20 mouse cellular contexts compared by ENCODE assay signal in genomic region chr11:55197740-55198510, GRCm38 (mm10). TPM values are rescaled to one million over a fixed set of nuclear protein-coding genes. Genes with fewer than 3 reads are reported as not detected.
DNase-seq lines count a peak whose midpoint lies in the region; ATAC-seq and TF ChIP-seq lines count a peak whose summit lies in the region.
"Had no signal": no experiment of that assay in that cellular context is flagged by ENCODE, and none has a peak within 500 bp of the region (broad histone marks: within the 10 kb centered on the region; RNA-seq: fewer than 3 reads in every experiment).

No protein-coding gene starts in this region.

- H3K27ac ChIP-seq in cerebellum, adult 2 months (ENCODE audit: insufficient read depth, low read length) = no peak overlapping the region
- H3K27ac ChIP-seq: embryonic facial prominence, embryonic 10.5 days; heart, embryonic 15.5 days; left cerebral cortex, adult 2 months; limb, embryonic 13.5 days; neural tube, embryonic 13.5 days had no signal

- TF ChIP-seq POLR2A in cerebellum, adult 2 months (IDR thresholded peaks at IDR 0.05; ENCODE audit: borderline replicate concordance, insufficient read depth, low read length) = no peak

- no peak overlapping the region for H3K4me3 ChIP-seq in cerebellum, adult 2 months (replicated peaks; ENCODE audit: insufficient read depth, low read depth, low read length)
- H3K4me3 ChIP-seq: embryonic facial prominence, embryonic 10.5 days; heart, embryonic 15.5 days; left cerebral cortex, adult 2 months; limb, embryonic 13.5 days; neural tube, embryonic 13.5 days had no signal

- H3K27me3 ChIP-seq in cerebellum, adult 2 months (ENCODE audit: control insufficient read depth, insufficient read depth, low read length) = no peaks in the 10 kb centered on the region
- H3K27me3 ChIP-seq: heart, embryonic 15.5 days; limb, embryonic 13.5 days; neural tube, embryonic 13.5 days had no signal

- no peaks in the 10 kb centered on the region for H3K4me1 ChIP-seq in cerebellum, adult 2 months (ENCODE audit: control insufficient read depth, insufficient read depth, low read length)
- H3K4me1 ChIP-seq: embryonic facial prominence, embryonic 10.5 days; limb, embryonic 13.5 days; neural tube, embryonic 13.5 days had no signal

- WGBS in cerebellum, adult 2 months = 79% methylated on average over 8 of the region's 8 CpGs

- ATAC-seq in common myeloid progenitor, adult 5-6 weeks (replicated peaks; ENCODE audit: low read depth, poor library complexity, severe bottlenecking) = peak; percentile 91
- peak; percentile 74 for ATAC-seq in megakaryocyte progenitor cell, adult 5-6 weeks (replicated peaks; ENCODE audit: poor library complexity)
- ATAC-seq: hindbrain, embryonic 16.5 days had no signal

- TF ChIP-seq CTCF in cerebellum, adult 2 months (IDR thresholded peaks at IDR 0.05; ENCODE audit: borderline replicate concordance, insufficient read depth, low read depth, low read length) = no peak

- DNase-seq in thymus, postnatal 0 days (ENCODE audit: low spot score) = peak; percentile 10
- DNase-seq in thymus, postnatal 10 days (ENCODE audit: low spot score in 2 of 2) = no peak
- no peak for DNase-seq in cerebellum, adult 2 months
- no peak for DNase-seq in ovary, adult 18-20 months (ENCODE audit: low spot score)
- DNase-seq in frontal cortex, postnatal 14 days (ENCODE audit: low spot score in 2 of 2) = no peak
- DNase-seq: adrenal gland, postnatal 10 days; cerebellum, postnatal 14 days; kidney, adult 9 months; midbrain, embryonic 14.5 days; retina, postnatal 1 day had no signal

RNA-seq across cellular contexts. Expression of gene Slc36a1, which starts 6.2 kb away (rescaled TPM):
- polyA plus RNA-seq in thymus, postnatal 0 days (2015; fragmentation: Nextera tagmentation; extraction: Ambion mirVana) = 4.2 TPM in 2 replicates
- total RNA-seq in common myeloid progenitor, adult 5-6 weeks (2017) = 5.6 and 6.1 TPM in 2 replicates
- total RNA-seq in megakaryocyte progenitor cell, adult 5-6 weeks (2015) = 24.6 and 25.4 TPM in 2 replicates
- 10.7 and 12.4 TPM in 2 replicates for total RNA-seq in megakaryocyte progenitor cell, adult 5-6 weeks (2017)
- polyA plus RNA-seq in cerebellum, adult 2 months (2012; rRNA removed) = 41.1 and 41.5 TPM in 2 replicates

RNA-seq across cellular contexts. Expression of gene Slc36a2, which starts 13.0 kb away (rescaled TPM):
- 0.24 and 0.53 TPM in 2 replicates for polyA plus RNA-seq in thymus, postnatal 0 days (2015; fragmentation: Nextera tagmentation; extraction: Ambion mirVana)
- 0.14 TPM in 1 of 2 replicates, not detected in the other for total RNA-seq in common myeloid progenitor, adult 5-6 weeks (2017)
- 3.1 and 4.7 TPM in 2 replicates for total RNA-seq in megakaryocyte progenitor cell, adult 5-6 weeks (2015)
- 1.7 and 2.6 TPM in 2 replicates for total RNA-seq in megakaryocyte progenitor cell, adult 5-6 weeks (2017)
- polyA plus RNA-seq in cerebellum, adult 2 months (2012; rRNA removed) = 0.71 and 0.82 TPM in 2 replicates

RNA-seq across cellular contexts. Expression of gene Slc36a3, which starts 46.4 kb away (rescaled TPM):
- polyA plus RNA-seq in thymus, postnatal 0 days (2015; fragmentation: Nextera tagmentation; extraction: Ambion mirVana) = 0.08 and 0.18 TPM in 2 replicates
- not detected in 2 replicates for total RNA-seq in common myeloid progenitor, adult 5-6 weeks (2017)
- total RNA-seq in megakaryocyte progenitor cell, adult 5-6 weeks (2015) = not detected in 2 replicates
- 0.14 TPM in 1 of 2 replicates, not detected in the other for total RNA-seq in megakaryocyte progenitor cell, adult 5-6 weeks (2017)
- not detected in 2 replicates for polyA plus RNA-seq in cerebellum, adult 2 months (2012; rRNA removed)
- total RNA-seq: adrenal gland, postnatal 10 days; gastrocnemius, postnatal 4 days; layer of hippocampus, adult 18-20 months; left cerebral cortex, adult 2 months had no signal
- polyA plus RNA-seq: embryonic facial prominence, embryonic 10.5 days; heart, embryonic 15.5 days; hindbrain, embryonic 16.5 days; limb, embryonic 13.5 days; midbrain, embryonic 14.5 days; neural tube, embryonic 13.5 days had no signal
